Mouse (Mus musculus): ENCODE results near the gene Bub1b.
A peak's percentile ranks its signal among the peaks of the same experiment; 100 is the strongest.
"Not testable (repeated sequence)": the region's sequence is repeated elsewhere in the genome, so short reads cannot be mapped to it uniquely, and the experiment has no call there.

The Bub1b gene

DNA sequence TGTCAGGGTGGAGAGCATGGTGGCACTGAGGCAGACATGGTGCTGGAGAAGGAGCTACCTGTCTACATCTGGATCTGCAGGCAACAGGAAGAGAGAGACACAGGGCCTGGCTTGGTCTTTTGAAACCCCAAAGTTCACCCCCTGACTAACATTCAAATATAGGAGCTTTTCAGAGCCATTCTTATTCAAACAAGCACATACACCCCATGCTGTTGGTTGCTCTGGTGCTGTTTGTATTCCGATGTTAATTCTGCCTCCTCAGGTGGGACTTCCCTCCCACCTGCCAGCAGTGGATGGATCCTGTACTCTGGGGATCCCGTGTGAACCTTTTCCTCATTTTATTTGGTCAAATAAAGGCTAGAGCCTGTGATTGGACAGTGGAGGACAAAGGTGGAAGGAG lies 22.1 kb downstream of the Bub1b start:
- no peak for DNase-seq

DNA sequence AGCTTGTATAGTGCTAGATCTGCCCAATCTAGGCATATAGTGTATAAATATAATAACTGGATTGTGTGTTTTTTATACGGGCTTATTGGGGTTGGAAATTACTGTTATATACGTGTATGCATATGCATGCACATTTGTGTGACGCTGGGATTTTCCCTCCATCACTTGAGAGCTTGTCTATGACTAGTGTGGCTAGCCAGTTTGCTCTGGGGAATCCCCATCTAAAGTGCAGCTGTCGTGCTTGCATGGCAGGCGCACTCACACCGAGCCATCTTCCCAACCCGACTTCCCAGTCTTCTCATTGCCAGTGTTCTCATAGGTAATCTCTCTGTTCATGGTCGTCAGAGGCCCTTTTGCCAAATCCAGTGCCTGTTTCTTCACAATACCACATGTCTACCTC lies 22.6 kb downstream of the Bub1b start:
- DNase-seq, result no peak

DNA sequence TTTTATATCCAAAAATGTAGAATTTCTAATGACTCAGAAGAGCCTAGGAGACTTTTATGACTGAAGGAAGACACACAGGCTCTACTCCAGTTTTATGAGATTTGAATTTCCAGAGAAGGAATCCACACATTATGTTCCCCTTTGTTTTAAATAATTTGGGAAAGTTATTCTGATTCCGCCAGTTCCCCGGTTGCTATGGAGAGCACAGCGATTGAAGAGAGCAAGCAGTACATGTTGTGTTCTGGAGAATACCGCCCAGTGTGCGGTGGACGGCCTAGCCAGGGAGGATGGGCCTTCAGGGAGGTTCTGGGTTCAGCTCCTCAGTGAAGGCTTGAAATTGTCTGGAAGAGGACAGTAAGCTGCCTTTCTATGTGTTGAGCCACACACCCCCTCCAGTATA lies 31.3 kb downstream of the Bub1b start:
- DNase-seq, result no peak

- no peak for DNase-seq
These were observed 35.4 kb downstream of the Bub1b start for GRCm38 (mm10) chr2:118633441-118633840.

DNA sequence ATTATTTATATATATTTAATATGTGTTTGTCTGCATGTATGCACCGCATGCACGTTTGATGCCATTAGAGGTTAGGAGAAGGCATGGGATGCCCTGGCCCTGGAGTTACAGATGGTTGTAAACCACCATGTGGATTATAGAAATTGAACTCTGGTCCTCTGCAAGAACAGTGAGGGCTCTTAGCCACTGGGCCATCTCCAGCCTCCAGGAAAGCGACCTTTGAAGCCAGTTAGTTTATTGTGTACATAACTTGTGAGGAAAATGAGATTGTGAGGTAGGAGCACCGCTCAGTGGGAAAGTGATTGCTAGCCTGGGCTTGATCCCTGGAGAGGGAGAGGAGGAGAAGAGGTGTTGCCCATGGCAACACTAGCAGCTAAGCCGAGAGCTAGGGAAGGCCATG lies 39.2 kb downstream of the Bub1b start:
- DNase-seq, result no peak

DNA sequence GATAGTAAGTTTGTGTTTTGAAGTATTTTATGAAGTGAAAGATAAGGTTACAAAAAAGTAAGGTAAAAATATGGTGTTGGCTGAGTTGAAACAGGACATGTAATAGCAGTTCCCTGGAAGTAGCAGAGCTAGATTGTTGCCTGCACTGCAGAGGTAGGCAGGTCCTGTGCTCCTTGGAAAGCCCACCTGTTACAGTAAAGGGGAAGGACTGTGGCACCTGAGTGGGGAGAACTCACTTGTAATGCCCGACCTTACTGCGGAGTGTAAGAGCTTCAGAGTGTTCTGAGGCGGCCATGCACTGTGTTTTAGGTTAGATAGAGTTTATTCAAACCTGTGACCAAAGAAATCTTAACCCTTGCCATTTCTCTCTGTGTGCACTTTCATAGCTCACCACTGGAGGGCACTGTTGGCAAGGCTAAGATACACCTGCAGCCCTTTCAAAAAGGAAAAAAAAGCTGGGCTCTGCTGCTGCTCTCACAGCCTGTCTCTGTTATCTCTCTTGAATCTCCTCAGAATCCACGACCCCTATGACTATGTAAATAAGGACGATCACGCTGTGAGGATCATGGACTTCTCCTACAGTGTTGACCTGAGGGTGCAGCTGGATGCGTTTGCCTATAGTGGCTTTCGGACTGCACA lies 40.0 kb downstream of the Bub1b start:
- peak; percentile 78 for DNase-seq

DNA sequence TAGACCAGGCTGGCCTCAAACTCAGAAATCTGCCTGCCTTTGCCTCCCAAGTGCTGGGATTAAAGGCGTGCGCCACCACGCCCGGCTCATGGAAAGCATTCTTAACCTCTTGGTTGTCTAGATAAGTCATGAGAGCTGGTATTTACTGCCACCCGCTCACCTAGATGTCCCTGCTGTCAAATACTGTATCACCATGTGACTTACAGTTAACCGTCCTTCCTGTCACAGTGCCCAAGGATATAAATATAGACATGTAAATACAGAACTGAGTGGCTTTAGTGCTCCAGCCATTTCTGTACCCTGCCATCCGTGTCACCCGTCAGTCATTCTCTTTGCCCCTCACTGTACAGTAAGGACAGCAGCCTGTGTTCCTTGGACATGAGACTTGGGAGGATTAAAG lies 40.7 kb downstream of the Bub1b start:
- no peak for DNase-seq

DNA sequence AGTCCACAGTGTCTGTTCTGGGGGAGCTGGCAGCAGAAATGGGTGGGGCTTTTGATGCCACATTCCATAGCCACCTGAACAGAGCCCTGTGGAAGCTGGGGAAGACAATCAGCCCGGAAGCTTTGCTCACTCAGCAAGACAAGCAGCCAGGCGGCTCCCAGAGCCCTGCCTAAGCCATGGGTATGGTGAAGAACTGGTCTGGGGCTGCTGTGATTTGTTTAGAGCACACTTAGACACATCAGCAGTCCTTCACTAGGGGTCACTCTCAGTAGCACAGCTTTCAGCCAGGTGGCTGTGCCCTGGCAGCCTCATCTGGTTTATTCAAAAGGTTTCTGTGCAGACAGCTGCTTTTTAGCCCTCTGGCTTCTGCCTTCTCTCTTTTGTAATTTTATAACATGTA lies 43.1 kb downstream of the Bub1b start:
- DNase-seq, result no peak

- DNase-seq, result peak; percentile 27
These were observed 44.4 kb downstream of the Bub1b start for GRCm38 (mm10) chr2:118642431-118642830.

- no peak for DNase-seq
These were observed 44.9 kb downstream of the Bub1b start for GRCm38 (mm10) chr2:118642942-118643341.

DNA sequence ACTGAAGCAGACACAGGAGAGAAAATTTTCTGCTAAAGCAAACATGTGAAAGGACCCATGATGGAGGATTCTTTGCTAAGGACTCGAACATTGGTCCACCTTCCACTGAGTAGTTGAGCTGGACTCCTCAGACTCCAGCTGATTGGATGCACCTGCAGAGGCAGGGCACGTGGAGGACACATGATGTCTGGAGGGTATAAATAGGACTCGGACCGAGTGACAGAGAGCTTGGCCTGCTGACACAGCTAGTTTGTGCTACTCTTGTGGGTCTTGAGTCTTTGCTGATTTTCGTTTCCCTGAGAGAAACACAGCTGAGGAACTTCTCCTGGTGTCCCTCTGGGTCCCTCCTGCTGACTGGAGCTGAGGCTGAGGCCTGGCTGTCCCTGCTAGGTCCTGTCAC lies 48.7 kb downstream of the Bub1b start:
- no peak for DNase-seq

GRCm38 (mm10) chr2:118650697-118651096 lies 52.7 kb downstream of the Bub1b start:
- not testable (repeated sequence) for DNase-seq

GRCm38 (mm10) chr2:118656688-118657281 lies 58.8 kb downstream of the Bub1b start:
- no peak for DNase-seq

- peak; percentile 40 for DNase-seq
These were observed 60.4 kb downstream of the Bub1b start for GRCm38 (mm10) chr2:118658457-118658856.

DNA sequence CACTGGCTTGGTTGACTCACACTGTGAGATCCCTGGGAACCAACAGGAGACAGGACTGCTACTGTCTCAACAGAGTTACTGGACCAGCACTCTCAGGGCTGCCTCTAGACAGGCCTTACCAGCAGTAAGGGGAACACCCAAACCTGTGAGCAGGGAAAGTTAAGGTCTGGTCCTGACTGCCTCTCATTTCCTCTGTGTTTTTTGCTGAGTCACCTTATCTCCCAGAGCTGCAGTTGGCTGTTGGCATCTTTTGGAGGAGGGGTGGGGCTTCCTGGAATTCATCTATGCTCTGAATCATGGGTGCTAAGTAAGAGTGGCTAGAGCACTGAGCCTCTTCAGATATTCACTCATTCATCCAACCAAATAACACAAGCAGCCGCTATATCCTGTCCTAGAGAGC lies 61.1 kb downstream of the Bub1b start:
- peak; percentile 84 for DNase-seq

GRCm38 (mm10) chr2:118659493-118659892 lies 61.5 kb downstream of the Bub1b start:
- DNase-seq, result no peak

GRCm38 (mm10) chr2:118659998-118660452 lies 62.0 kb downstream of the Bub1b start:
- DNase-seq, result peak; percentile 73

DNA sequence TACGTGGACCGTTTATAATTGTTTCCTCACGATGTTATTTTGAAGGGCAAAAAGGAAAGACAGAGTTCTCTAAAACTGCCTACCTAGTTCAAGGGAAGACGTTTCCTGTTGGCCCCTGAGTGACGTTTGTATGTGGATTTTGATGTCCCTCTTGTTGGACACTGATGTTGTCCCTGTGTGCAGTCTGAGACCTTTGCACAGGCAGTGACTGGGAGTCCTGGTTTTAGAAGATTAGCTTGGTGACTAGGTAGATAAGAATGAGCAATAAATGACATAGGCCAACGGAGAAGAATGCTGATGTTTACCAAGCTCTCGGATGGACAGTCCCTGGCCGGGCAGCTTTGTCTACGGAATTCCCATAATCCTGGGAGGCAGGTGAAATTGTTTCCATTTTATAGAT lies 63.9 kb downstream of the Bub1b start:
- no peak for DNase-seq

- no peak for DNase-seq
These were observed 65.1 kb downstream of the Bub1b start, which contains the start of gene Pak6 for GRCm38 (mm10) chr2:118662902-118663803. Pak6 (plus strand) TSS chr2:118663303.

DNA sequence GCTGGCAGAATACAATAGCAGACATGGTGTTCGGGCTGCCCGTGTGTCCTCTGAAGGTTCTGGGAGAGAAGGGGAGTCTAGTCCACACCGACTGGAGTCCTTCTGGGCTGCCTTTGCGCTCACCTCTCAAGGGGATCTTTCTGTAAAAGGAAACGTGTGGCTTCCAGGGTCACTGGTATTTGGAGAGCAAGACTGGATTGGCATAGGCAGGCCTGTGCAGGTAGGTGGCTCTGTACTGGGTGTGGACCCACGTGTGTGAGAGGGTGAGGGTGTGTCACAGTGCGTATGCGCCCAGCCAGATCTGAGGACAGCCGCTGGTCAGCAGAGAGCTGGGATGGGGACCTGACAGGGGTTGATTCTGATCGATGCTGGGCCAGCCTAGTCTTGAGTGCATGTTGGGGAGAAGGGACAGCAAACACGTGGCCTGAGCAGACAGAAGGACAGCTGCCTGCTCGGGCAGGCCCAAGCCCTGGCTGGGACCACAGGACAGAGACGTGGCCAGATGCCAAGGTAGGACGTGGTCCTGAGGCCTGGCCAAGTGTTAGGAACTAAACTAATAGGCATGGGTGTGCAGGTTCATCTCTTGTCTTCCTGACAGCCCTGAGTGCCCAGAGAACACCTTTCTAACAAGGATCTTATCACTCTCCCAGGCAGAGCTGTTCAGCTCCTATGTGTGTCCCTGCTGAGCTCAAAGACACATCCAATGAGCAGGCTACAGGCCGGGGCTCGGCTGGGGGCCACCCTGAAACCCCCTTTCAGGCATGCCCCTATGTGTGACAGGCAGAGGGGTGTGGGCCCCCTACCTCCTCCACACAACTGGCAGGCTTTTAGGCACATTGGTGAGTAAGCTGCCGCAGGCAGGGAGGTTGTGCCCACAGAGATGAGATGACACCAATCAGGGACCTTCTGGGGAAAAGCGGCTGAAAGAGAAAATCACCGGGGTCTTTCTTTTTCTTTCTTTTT lies 66.1 kb downstream of the Bub1b start:
- no peak for DNase-seq

GRCm38 (mm10) chr2:118664975-118665516 lies 67.0 kb downstream of the Bub1b start:
- no peak for DNase-seq

DNA sequence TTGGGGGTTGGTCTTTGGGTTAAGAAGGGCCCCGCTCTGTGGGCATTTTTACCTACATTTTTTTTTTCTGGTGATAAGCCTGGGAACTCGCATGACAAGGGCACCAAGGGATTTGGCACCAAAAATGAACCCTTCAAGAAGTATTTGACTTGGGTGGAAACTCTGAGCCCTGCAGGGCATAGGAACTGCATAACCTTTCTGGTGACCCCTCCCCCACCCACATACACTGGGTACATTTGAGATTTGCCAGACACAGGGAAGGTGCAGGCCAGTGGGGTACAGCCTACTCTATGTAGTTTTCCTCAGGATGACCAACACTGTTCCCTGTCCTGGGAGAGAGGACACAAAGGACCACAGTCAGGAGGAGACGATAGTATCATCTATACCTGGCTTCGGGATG lies 67.6 kb downstream of the Bub1b start:
- DNase-seq, result no peak

Measured in lung, postnatal 10 days (tissue).